Mouse (Mus musculus): Measurements from ENCODE around the gene Fam219a. TPM values are rescaled to one million over a fixed set of nuclear protein-coding genes. Genes with fewer than 3 reads are reported as not detected.

The Fam219a gene
- polyA plus RNA-seq (2021): 19.3 TPM

GRCm38 (mm10) chr4:41569411-41569885 is at the start of gene Fam219a, which contains the start of gene Dnaic1:
Fam219a (minus strand) TSS chr4:41569538.
Dnaic1 (plus strand) TSS chr4:41569775.
- ChIA-PET POLR2A (no interaction called here), CTCF (interaction anchor here (1.1 to 2.0 kb wide), 2 partner anchors 45 to 99 kb away, joined by 3 to 4 read pairs; no protein-coding TSS in a partner anchor)
- in situ Hi-C loops (cut with MboI; ENCODE audit: low pct_unique_long_range_greater_than_20kb): loop anchor here (5.0 kb wide), 1 partner anchor 43 kb away; no protein-coding TSS in a partner anchor
- TF ChIP-seq CTCF (IDR thresholded peaks at IDR 0.05): no peak
- DNase-seq (ENCODE audit: low read depth, low spot score): peak; percentile 86
- peak; percentile 95 for ATAC-seq
- H3K27me3 ChIP-seq: no peaks in the 10 kb centered on the region

DNA sequence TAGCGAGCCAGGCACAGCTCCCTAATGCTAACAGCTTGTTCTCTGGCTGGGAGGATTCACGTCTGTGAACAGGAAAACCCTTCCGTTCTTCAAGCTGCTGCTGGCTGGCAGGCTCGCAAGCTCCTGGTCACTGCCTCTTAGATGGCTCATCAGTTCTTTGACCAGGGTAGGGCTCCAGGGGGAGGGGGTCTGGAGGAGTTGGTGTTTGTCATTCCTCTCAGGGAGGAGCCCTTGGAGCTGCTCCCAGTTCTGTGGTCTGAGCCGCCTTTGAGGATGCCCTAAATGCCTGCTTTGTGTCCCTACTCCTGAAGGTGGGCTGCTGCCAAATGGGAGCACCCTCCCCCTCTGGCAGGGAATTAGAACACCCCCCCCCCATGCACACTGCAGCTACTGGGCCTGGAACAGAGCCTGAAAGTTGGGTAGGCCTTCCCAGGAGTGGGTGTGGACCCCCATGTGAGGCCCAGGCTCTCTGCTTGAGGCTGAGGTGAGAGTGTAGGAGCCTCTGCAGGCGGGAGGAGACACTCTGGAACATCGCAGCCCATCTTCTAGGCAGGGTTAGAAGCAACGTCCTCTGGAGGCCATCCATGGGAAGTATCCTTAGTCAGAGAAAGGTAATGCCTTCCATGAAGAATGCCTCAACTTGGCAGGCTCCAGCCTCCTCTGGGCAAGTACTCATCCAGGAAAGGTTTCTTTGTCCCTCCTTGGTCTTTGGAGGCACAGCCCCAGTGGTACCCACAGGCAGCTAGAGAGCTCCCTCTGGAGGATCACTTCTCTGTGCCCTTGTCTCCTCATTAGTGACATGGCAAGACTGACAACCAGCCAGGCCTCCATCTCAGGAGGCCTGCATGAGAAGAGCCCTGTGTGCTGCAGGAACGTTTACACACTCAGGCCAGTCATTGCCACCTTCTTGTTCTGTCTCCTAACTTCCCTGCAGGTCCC is 46.6 kb upstream of the Fam219a start:
- ATAC-seq (no peak), DNase-seq (ENCODE audit: low read depth, low spot score) (no peak)
- ChIA-PET POLR2A (no interaction called here), CTCF (interaction anchor here (0.8 to 3.1 kb wide), 8 partner anchors 30 to 146 kb away, joined by 3 to 16 read pairs (median 3); no protein-coding TSS in a partner anchor)
- no peak for TF ChIP-seq CTCF (IDR thresholded peaks at IDR 0.05)
- in situ Hi-C loops (cut with MboI; ENCODE audit: low pct_unique_long_range_greater_than_20kb): no loop called here
- H3K27me3 ChIP-seq: no peaks in the 10 kb centered on the region

DNA sequence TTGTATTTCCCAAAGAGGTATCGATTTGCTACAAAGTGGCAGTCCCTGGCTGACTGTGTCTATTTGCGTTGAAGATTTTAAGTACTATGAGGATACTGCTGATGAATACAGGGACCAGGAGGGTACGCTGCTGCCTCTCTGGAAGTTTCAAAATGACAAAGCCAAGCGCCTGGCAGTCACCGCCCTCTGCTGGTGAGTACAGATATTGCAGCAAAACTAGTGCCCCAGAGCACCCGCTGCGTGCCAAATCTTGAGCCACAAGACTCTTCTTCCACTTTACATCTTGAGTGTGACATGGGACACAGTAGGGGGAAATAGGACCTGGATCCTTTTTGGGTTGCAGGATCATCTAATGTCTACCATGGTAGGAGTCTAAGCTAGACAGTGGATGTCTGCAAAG is 44.8 kb upstream of the Fam219a start:
- CTCF ChIA-PET: interaction anchor here (0.7 to 3.1 kb wide), 7 partner anchors 23 to 145 kb away, joined by 3 to 16 read pairs (median 4); partner anchors contain the start of genes Dnaic1 and Fam219a
- POLR2A ChIA-PET: no interaction called here

GRCm38 (mm10) chr4:41612166-41612565 is 42.8 kb upstream of the Fam219a start:
- CTCF ChIA-PET: interaction anchor here (1.4 to 1.5 kb wide), 2 partner anchors 41 to 60 kb away, joined by 3 to 4 read pairs; no protein-coding TSS in a partner anchor
- ATAC-seq: no peak
- TF ChIP-seq CTCF (IDR thresholded peaks at IDR 0.05): no peak
- DNase-seq (ENCODE audit: low read depth, low spot score): no peak
- in situ Hi-C loops (cut with MboI; ENCODE audit: low pct_unique_long_range_greater_than_20kb): loop anchor here (5.0 kb wide), 4 partner anchors 35 to 145 kb away; partner anchors contain the start of genes Dnaic1, Fam219a and Nudt2
- POLR2A ChIA-PET: no interaction called here
- H3K27me3 ChIP-seq: no peaks in the 10 kb centered on the region

More for the DNA sequence above, 44.8 kb upstream of the Fam219a start:
- peak; percentile 96 for TF ChIP-seq CTCF (IDR thresholded peaks at IDR 0.05)
- DNase-seq (ENCODE audit: low read depth, low spot score) (no peak), ATAC-seq (no peak)
- in situ Hi-C loops (cut with MboI; ENCODE audit: low pct_unique_long_range_greater_than_20kb): loop anchor here (5.0 kb wide), 4 partner anchors 33 to 147 kb away; partner anchors contain the start of genes Dnaic1, Fam219a and Nudt2
- no peaks in the 10 kb centered on the region for H3K27me3 ChIP-seq

- CTCF ChIA-PET: interaction anchor here (1.1 kb wide), 1 partner anchor 32 kb away, joined by 3 read pairs; no protein-coding TSS in a partner anchor
Measured at GRCm38 (mm10) chr4:41610594-41610980, 41.2 kb upstream of the Fam219a start.

GRCm38 (mm10) chr4:41609681-41610593 is 40.6 kb upstream of the Fam219a start:
- POLR2A ChIA-PET: no interaction called here
- DNase-seq (ENCODE audit: low read depth, low spot score): no peak
- no peaks in the 10 kb centered on the region for H3K27me3 ChIP-seq
- in situ Hi-C loops (cut with MboI; ENCODE audit: low pct_unique_long_range_greater_than_20kb): loop anchor here (5.0 kb wide), 4 partner anchors 37 to 143 kb away; partner anchors contain the start of genes Dnaic1, Fam219a and Nudt2
- ATAC-seq: peak; percentile 48
- TF ChIP-seq CTCF (IDR thresholded peaks at IDR 0.05): peak; percentile 43
- CTCF ChIA-PET: interaction anchor here (1.1 kb wide), 1 partner anchor 31 kb away, joined by 3 read pairs; no protein-coding TSS in a partner anchor

More at GRCm38 (mm10) chr4:41610594-41610980, 41.2 kb upstream of the Fam219a start:
- no peaks in the 10 kb centered on the region for H3K27me3 ChIP-seq
- POLR2A ChIA-PET: no interaction called here
- in situ Hi-C loops (cut with MboI; ENCODE audit: low pct_unique_long_range_greater_than_20kb): loop anchor here (5.0 kb wide), 4 partner anchors 37 to 143 kb away; partner anchors contain the start of genes Dnaic1, Fam219a and Nudt2
- ATAC-seq (peak; percentile 80), DNase-seq (ENCODE audit: low read depth, low spot score) (peak; percentile 59)
- peak; percentile 1 for TF ChIP-seq CTCF (IDR thresholded peaks at IDR 0.05)

DNA sequence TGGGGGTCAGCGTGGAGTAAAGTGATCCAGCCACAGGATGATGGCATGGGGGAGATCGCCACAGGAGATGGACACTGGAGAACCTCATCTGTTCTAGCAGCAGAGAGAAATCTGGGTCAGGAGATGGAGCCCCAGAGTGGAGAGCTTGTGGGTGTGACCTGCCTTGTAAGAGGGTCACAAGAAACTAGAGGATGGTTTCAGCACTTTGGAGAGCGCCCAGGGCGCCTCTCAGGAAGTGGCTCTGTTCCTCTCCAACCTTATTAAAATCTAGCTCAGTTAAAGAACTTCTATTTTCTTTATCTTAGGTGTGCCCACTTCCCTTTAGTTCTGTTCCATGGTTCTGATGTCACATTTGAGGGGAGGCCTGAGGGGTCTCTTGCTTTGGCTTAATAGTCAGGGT is 37.4 kb upstream of the Fam219a start:
- no peak for TF ChIP-seq CTCF (IDR thresholded peaks at IDR 0.05)
- DNase-seq (ENCODE audit: low read depth, low spot score) (no peak), ATAC-seq (no peak)
- in situ Hi-C loops (cut with MboI; ENCODE audit: low pct_unique_long_range_greater_than_20kb): no loop called here
- peaks cover 6% of the 10 kb centered on the region for H3K27me3 ChIP-seq
- POLR2A ChIA-PET: no interaction called here
- CTCF ChIA-PET: interaction anchor here (0.6 to 1.6 kb wide), 2 partner anchors 55 to 88 kb away, joined by 3 to 6 read pairs; no protein-coding TSS in a partner anchor

- ATAC-seq: no peak
- in situ Hi-C loops (cut with MboI; ENCODE audit: low pct_unique_long_range_greater_than_20kb): no loop called here
- no peak for DNase-seq (ENCODE audit: low read depth, low spot score)
- ChIA-PET POLR2A (no interaction called here), CTCF (interaction anchor here (0.9 to 1.5 kb wide), 4 partner anchors 8 to 81 kb away, joined by 3 read pairs; no protein-coding TSS in a partner anchor)
- H3K27me3 ChIP-seq: peaks cover 6% of the 10 kb centered on the region
- no peak for TF ChIP-seq CTCF (IDR thresholded peaks at IDR 0.05)
Measured at GRCm38 (mm10) chr4:41604476-41605396, 35.4 kb upstream of the Fam219a start.

- TF ChIP-seq CTCF (IDR thresholded peaks at IDR 0.05): no peak
- no peak for ATAC-seq
- ChIA-PET CTCF (interaction anchor here (0.9 kb wide), 1 partner anchor 17 kb away, joined by 4 read pairs; no protein-coding TSS in a partner anchor), POLR2A (no interaction called here)
- DNase-seq (ENCODE audit: low read depth, low spot score): no peak
- peaks cover 6% of the 10 kb centered on the region for H3K27me3 ChIP-seq
- in situ Hi-C loops (cut with MboI; ENCODE audit: low pct_unique_long_range_greater_than_20kb): no loop called here
Measured at GRCm38 (mm10) chr4:41602818-41603217, 33.5 kb upstream of the Fam219a start.
